Mouse (Mus musculus) brain, embryonic 14.5 days (tissue): ENCODE measurements around the gene Npsr1.

Source experiments
- CTCF ChIP-seq: fragments of 200-500 bp; IDR thresholded peaks from 2 replicates; pipeline ENCODE4 v1.5.1; 2012; ENCODE audit warnings: inconsistent platforms, mild to moderate bottlenecking, moderate library complexity, borderline replicate concordance; ENCODE audit not compliant: insufficient read depth, insufficient read length; ENCODE audit errors: extremely low read depth
- POLR2A ChIP-seq: fragments of 200-500 bp; IDR thresholded peaks from 2 replicates; pipeline ENCODE4 v1.6.1; 2012; ENCODE audit warnings: mild to moderate bottlenecking, inconsistent platforms, borderline replicate concordance; ENCODE audit not compliant: poor library complexity, insufficient read depth, insufficient read length, severe bottlenecking; ENCODE audit errors: extremely low read depth

- TF ChIP-seq POLR2A (no peak), CTCF (no peak)
These were observed 5.9 kb upstream of the Npsr1 start for GRCm38 (mm10) chr9:24091875-24092274.
